Mouse (Mus musculus): ENCODE data around the gene Cep63.

DNA sequence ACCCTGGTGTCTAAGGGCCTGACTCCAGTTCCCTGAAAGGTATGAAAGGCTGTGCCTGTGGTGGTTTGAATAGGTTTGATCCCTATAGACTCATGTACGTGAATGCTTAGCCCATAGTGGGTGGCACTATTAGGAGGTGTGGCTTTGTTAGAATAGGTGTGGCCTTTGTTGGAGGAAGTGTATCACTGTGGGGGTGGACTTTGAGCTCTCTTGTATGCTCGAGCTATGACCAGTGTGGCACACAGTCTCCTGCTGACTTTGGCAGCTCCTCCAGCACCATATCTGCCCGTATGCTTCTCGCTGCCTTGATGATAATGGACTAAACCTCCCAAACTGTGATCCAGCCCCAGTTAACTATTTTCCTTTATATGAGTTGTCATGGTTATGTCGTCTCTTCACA lies 49.6 kb upstream of the Cep63 start:
- TF ChIP-seq POLR2A (IDR thresholded peaks at IDR 0.05; ENCODE audit: borderline replicate concordance, insufficient read depth, low read length) = no peak
- no peak for TF ChIP-seq CTCF (IDR thresholded peaks at IDR 0.05; ENCODE audit: borderline replicate concordance, insufficient read depth, low read depth, low read length)

All from cerebellum, adult 2 months (tissue).